Mouse (Mus musculus) brain, embryonic 14.5 days (tissue): ENCODE data around the gene Slc44a5.

ENCODE experiments used
- CTCF ChIP-seq: fragments of 200-500 bp; IDR thresholded peaks from 2 replicates; pipeline ENCODE4 v1.5.1; 2012; ENCODE audit warnings: inconsistent platforms, mild to moderate bottlenecking, moderate library complexity, borderline replicate concordance; ENCODE audit not compliant: insufficient read depth, insufficient read length; ENCODE audit errors: extremely low read depth
- POLR2A ChIP-seq: fragments of 200-500 bp; IDR thresholded peaks from 2 replicates; pipeline ENCODE4 v1.6.1; 2012; ENCODE audit warnings: mild to moderate bottlenecking, inconsistent platforms, borderline replicate concordance; ENCODE audit not compliant: poor library complexity, insufficient read depth, insufficient read length, severe bottlenecking; ENCODE audit errors: extremely low read depth

- no peak for TF ChIP-seq CTCF
- no peak for TF ChIP-seq POLR2A
Observed at GRCm38 (mm10) chr3:154257312-154257711, 284.1 kb downstream of the Slc44a5 start.
